Mouse (Mus musculus) CH12F3 (cell line): ENCODE results near the gene Paqr9.

Source experiments
- in situ Hi-C: fragments of 300-500 bp; cut with MboI; formaldehyde crosslinking; loops from 2 replicates; pipeline ENCODE4 v1.14.3; 2020; ENCODE audit warnings: low sequenced_read_pairs

The Paqr9 gene

GRCm38 (mm10) chr9:95541650-95542432 lies 17.6 kb upstream of the Paqr9 start:
- in situ Hi-C loops = no loop called here

DNA sequence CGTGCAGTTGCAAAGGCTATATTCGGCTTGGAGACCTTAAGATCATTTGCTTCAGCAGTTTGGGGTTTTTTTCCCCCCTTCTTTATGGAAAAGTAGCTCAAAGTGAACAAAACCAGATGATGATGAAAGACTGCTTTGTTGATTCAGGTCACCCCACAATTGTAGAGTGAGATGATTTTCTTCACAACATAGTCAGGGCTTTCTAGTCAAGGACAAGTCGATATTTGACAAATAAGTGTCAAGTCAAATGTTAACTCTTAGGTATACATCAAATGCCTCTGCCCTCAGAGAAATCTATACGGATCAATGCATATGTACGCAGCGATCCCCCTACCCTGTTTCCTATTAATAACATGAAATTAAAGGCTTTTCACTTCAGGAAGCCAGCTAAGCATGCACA lies 17.0 kb upstream of the Paqr9 start:
- in situ Hi-C loops = no loop called here

GRCm38 (mm10) chr9:95544598-95544997 lies 14.9 kb upstream of the Paqr9 start:
- in situ Hi-C loops = no loop called here

- in situ Hi-C loops = no loop called here
These were observed 12.8 kb upstream of the Paqr9 start for GRCm38 (mm10) chr9:95546679-95547078.

GRCm38 (mm10) chr9:95549626-95550411 lies 9.6 kb upstream of the Paqr9 start:
- in situ Hi-C loops = no loop called here

DNA sequence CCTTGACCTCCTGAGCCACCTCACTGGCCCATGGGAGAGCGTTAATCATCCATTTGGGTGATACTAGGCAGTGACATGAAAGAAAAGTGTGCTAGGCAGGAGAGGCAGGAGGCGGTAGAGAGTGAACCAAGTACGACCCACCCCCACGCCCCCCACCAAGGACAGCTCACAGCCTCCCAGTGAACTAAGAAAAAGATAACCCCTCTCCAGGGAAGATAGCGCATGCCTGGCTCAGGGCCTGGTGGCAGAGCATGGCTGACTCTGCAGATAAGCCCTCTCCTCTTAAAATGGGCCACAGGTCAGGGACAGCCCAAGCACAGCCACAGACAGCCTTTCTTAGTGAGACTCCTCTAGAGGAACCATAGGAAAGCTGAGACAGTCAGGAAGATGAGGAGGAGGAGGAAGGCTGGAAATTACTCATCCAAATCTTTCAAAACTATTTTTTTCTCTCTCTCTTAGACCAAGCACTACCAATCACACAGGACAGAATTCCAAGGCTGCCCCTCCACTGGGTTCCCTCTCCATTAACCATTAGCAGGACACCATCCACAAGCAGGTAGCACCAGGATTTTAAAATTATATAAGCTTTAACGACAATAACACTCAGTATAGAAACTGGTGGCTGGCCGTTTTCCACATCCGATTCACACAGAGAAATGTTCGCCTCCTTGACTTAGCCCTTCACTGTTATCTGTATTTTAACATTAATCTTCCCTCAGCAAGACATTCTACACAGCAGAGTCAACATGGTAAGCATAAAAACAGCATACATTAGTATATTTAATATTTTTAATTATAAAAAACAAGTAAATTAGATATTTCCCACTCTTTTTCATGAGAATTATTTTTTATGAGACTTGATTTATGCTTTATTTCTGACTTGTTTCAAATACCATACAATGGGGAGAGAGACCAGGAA lies 8.3 kb upstream of the Paqr9 start:
- in situ Hi-C loops = no loop called here

- in situ Hi-C loops = no loop called here
These were observed 7.2 kb upstream of the Paqr9 start for GRCm38 (mm10) chr9:95552175-95552705.

- in situ Hi-C loops = no loop called here
These were observed 4.9 kb upstream of the Paqr9 start for GRCm38 (mm10) chr9:95554231-95555221.

GRCm38 (mm10) chr9:95555233-95555740 lies 4.2 kb upstream of the Paqr9 start:
- in situ Hi-C loops = no loop called here

DNA sequence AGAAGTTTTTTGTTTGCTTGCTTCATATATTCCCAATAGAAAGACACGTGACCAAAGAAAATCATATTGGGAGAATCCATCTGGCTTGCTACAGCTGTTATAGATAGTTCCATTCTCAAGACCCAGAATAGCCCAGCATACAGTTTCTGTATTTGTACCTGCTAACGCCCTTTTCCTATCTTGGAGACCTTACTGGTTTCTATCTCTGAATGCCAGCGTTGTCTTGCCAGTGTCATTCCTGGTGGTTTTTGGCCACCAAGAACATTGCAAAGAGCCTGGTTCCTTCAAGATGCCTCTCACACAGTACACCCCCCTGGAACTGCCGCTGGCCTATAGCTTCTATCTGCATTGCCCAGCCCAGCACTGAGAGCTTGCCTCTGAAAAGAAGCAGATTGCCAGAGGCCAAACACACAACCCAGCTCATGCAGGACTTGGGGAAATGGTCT lies 3.4 kb upstream of the Paqr9 start:
- in situ Hi-C loops = no loop called here

GRCm38 (mm10) chr9:95557722-95558121 lies 1.7 kb upstream of the Paqr9 start:
- in situ Hi-C loops = no loop called here

- in situ Hi-C loops = no loop called here
These were observed 765 bp upstream of the Paqr9 start for GRCm38 (mm10) chr9:95558726-95559058.

GRCm38 (mm10) chr9:95559936-95560735 lies 679 bp downstream of the Paqr9 start:
- in situ Hi-C loops = no loop called here

DNA sequence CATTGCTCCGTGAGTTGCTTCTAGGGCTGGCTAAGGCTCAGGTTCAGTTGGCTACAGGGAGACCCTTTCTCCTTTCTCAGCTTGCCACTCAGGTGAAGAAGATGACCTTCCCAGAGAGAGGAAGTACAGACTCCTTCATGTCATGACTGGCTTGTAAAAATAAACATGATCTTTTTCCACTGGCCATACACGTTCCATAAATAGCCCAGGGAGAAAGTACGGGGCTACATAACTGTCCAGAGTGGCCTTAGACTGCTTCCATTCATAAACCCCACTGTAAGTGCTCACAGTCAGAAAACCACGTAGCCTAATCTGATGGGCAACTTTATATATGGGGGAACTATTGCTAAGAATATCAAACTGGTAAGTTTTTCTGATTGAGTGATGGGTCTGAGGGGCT lies 4.6 kb downstream of the Paqr9 start:
- in situ Hi-C loops = no loop called here

DNA sequence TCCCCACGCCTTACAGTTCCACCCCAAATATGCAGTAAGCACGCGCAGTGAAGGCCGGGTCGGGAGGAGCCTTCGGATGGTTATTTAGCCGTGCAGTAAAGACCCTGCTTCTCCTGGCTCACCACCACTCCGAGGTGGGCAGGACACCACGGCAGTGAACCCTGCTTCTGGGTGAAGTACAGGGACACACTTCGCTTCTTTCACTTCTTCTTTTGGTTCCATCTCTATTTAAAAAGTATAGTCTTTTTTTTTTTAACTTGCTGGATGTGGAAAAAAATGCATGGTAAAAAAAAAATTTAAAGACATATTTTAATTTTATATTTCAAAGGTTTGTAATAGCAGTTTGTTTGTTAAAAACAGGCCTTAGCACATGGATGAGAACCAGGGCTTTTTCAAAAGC lies 6.9 kb downstream of the Paqr9 start:
- in situ Hi-C loops = no loop called here

DNA sequence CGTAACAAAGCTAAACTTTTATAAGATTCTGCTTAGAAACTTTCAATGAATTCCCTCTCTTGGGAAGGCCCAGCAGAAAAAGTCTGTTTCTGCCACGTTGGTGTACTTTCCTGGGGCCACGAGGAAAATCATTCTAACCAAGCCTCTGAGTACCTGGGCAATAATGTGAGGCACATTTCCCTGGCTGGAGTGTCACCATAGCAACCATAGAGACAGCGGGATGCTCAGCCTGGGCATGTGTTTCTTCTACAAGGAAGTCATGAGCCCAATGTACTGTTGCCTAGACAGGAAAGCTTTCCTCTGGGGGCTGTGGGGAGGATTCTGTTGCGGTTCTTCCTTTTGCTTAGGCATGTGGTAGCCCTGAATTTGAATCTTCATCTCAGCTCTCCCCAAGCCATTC lies 7.5 kb downstream of the Paqr9 start:
- in situ Hi-C loops = no loop called here

GRCm38 (mm10) chr9:95569249-95569648 lies 9.8 kb downstream of the Paqr9 start:
- in situ Hi-C loops = no loop called here

DNA sequence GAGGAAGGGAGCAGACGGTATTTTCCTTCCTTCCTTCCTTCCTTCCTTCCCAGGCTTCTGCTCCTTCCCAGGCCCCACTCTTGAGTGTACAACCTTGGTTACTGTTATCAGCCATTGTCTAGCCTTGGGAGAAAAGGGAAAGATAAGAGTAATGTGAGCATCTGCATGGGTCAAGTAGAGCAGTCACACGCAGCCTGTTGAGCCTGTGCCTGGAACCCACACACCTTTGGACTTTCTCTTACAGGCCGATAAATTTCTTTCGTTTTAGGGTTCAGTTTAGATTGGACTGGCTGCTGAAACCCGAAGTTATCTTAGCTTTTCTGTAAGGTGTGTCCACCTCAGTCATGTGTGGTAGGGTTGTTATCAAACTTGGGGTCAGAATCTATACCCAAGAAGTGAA lies 10.5 kb downstream of the Paqr9 start:
- in situ Hi-C loops = no loop called here

- in situ Hi-C loops = no loop called here
These were observed 11.1 kb downstream of the Paqr9 start for GRCm38 (mm10) chr9:95570604-95571003.
